Mouse (Mus musculus): ENCODE results near the gene Slc26a10.
A peak's percentile ranks its signal among the peaks of the same experiment; 100 is the strongest.
"Not testable (repeated sequence)": the region's sequence is repeated elsewhere in the genome, so short reads cannot be mapped to it uniquely, and the experiment has no call there.

Gene Slc26a10

DNA sequence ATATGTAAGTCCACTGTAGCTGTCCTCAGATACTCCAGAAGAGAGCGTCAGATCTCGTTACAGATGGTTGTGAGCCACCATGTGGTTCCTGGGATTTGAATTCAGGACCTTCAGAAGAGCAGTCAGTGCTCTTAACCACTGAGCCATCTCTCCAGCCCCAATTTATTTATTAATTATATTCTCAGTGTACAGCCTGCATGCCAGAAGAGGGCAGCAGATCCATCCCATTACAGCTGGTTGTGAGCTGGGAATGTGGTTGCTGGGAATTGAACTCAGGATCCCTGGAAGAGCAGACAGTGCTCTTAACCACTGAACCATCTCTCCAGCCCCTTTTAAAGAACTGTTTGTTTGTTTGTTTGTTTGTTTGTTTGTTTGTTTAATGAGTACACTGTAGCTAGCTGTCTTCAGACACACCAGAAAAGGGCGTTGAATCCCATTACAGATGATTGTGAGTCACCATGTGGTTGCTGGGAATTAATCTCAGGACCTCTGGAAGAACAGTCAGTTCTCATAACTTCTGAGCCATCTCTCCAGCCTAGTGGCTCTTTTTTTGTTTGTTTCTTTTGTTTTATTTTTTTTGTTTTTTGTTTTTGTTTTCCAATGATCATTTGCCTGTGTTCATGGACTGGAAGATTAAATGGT is 45.9 kb downstream of the Slc26a10 start:
- DNase-seq (ENCODE audit: low spot score in 2 of 2): not testable (repeated sequence)

DNA sequence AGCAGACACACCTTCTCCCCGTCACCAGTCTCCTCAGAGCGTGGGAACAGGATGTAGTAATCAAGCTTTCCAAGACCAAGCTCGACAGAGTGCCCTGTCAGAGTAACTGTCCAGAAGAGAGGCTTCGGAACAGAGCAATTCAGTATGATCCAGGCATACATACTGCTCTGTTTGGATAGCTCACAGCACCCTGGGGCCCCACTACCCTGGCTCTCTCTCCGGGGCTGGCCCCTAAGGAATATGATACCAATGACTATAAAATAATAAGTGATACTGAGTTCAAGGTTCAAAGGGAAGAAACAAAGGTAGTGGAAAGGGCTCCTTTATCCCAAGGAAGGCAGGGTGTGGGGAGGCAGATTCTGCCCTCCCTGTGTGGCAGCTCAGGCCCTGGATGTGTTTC is 48.0 kb downstream of the Slc26a10 start:
- DNase-seq (ENCODE audit: low spot score in 2 of 2): no peak

DNA sequence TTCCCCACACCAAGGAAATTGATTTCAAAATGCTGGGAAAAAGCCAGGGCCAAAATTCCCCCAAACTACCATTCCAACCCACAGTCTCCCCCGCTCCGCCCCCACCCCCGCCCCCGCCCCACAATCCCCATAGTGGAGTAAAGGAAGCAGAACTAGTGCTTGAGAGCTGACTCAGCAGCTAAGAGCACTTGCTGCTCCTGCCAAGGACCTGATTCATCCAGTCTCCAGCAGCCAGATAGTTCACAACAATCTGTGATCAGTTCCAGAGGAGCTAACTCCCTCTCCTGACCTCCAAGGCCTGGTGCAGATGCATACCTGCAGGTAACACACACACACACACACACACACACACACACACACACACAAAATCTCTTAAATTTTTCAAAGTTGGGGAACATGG is 51.0 kb downstream of the Slc26a10 start:
- DNase-seq (ENCODE audit: low spot score in 2 of 2): no peak

- no peak for DNase-seq (ENCODE audit: low spot score in 2 of 2)
Measured at GRCm38 (mm10) chr10:127127711-127128279, 52.6 kb downstream of the Slc26a10 start.

GRCm38 (mm10) chr10:127126579-127126978 is 53.9 kb downstream of the Slc26a10 start:
- DNase-seq (ENCODE audit: low spot score in 2 of 2): no peak

GRCm38 (mm10) chr10:127125210-127126001 is 55.0 kb downstream of the Slc26a10 start:
- DNase-seq (ENCODE audit: low spot score in 2 of 2): no peak

- DNase-seq (ENCODE audit: low spot score in 2 of 2): peak in 1 of 2 experiments; percentile 72
Measured at GRCm38 (mm10) chr10:127123436-127123805, 57.0 kb downstream of the Slc26a10 start.

DNA sequence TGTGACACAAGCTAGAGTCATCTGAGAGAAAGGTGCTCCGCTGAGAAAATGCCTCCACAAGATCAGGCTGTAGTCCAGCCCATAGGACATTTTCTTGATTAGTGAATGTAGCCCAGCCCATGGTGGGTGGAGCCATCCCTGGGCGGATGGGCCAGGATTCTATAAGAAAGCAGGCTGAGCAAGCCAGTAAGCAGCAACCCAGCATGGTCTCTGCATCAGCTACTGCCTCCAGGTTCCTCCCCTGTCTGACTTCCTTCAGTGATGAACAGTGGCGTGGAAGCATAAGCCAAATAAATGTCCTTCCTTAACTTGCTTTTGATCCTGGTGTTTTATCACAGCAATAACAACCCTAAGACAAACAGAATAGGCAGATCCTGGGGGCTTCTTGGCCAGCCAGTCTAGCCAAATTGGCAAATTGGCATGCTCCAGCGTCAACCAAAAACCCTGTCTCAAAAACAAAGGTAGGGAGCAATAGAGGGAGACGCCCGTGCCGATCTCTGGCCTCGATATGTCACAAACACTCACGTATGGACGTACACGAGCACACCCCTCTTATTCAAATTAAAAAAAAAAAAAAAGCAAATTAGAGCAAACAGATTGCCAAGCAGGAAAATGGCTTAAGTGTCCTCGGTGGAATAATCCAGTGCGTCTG is 57.5 kb downstream of the Slc26a10 start:
- DNase-seq (ENCODE audit: low spot score in 2 of 2): peak; percentile 29 to 47

GRCm38 (mm10) chr10:127122018-127122417 is 58.4 kb downstream of the Slc26a10 start:
- no peak for DNase-seq (ENCODE audit: low spot score in 2 of 2)
